Mouse (Mus musculus): Measurements from ENCODE around the gene Dleu7. TPM values are rescaled to one million over a fixed set of nuclear protein-coding genes. Genes with fewer than 3 reads are reported as not detected.

The Dleu7 gene
- not detected for total RNA-seq (2023)

DNA sequence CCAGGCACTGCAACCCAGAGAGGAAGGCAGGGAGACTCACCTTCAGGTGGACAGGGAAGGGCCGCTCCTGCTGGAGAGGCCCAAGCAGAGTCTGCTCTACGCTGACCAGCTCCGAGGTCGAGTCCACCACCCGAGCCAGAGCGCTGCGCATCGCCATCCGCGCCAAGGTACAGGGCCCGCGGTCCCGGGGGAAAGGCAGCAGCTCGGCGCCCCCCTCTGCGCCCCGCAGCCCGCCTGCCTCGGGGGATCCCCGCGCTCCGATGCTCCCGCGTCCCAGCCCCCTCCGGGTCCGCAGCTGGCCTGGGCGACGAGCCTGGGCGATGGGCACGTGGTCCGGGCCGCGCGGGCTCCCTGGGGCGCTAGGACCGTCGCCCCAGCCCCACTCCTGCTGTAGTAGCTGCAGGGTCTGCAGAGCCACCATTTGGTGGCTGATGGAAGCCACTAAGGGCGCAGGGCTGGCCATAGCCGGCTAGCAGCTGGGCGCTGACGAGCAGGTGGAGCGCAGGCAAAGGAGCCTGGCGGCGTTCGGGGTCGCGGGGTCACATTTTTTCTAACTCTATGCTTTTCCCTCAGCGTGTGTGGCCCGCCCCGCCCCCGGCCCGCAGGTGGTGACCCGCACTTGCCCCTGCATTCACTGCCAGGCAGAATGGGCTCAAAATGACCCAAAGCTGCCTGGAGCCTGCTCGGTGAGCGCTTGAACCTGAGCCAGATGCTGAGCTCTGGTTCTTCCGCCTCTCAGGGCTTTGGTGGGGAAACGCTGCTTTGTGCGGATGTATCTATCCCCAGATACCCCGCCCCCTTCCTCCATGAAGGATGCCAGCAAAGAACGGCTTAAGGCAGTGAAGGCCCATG, at the start of gene Dleu7, which contains the start of gene Rnaseh2b:
Dleu7 (minus strand) TSS at position 560 of the 852 bp plus-strand sequence.
Rnaseh2b (plus strand) TSS at position 102 of the 852 bp plus-strand sequence.

Other genes with a start within 250 kb of the Dleu7 start
- 14.1 TPM for gene Rnaseh2b, start 458 bp downstream of the Dleu7 start, total RNA-seq (2023)
- not detected for gene Gucy1b2, start 163.2 kb upstream of the Dleu7 start, total RNA-seq (2023)

All from CD8-positive naive resting alpha-beta T cell, adult 57 days (primary cell).